Mouse (Mus musculus) limb, embryonic 12.5 days (tissue): ENCODE data around the gene Gadl1. TPM values are rescaled to one million over a fixed set of nuclear protein-coding genes. Genes with fewer than 3 reads are reported as not detected.

Experiments
- ATAC-seq: fragments of 200-750 bp; cut with Nextera tagmentation; 2 replicates; pipeline ENCODE4 v1.8.0; 2017; ENCODE audit warnings: low read depth, moderate TSS enrichment; ENCODE audit not compliant: insufficient number of reproducible peaks, insufficient read depth, low FRiP score, low TSS enrichment
- H3K27ac ChIP-seq: fragments of 300-500 bp; sonication (generic); 2 replicates; pipeline ENCODE4 v1.5.1; 2016; ENCODE audit warnings: mild to moderate bottlenecking, moderate library complexity
- H3K27me3 ChIP-seq: fragments of 300-500 bp; sonication (generic); 2 replicates; pipeline ENCODE4 v1.6.1; 2016; ENCODE audit warnings: mild to moderate bottlenecking, moderate library complexity
- H3K36me3 ChIP-seq: fragments of 300-500 bp; sonication (generic); 2 replicates; pipeline ENCODE4 v1.6.1; 2016; ENCODE audit warnings: mild to moderate bottlenecking, moderate library complexity
- H3K4me1 ChIP-seq: fragments of 300-500 bp; sonication (generic); replicated peaks from 2 replicates; pipeline ENCODE4 v1.6.1; 2016
- H3K4me2 ChIP-seq: fragments of 300-500 bp; sonication (generic); 2 replicates; pipeline ENCODE4 v1.6.1; 2016; ENCODE audit warnings: mild to moderate bottlenecking, moderate library complexity
- H3K4me3 ChIP-seq: fragments of 300-500 bp; sonication (generic); replicated peaks from 2 replicates; pipeline ENCODE4 v1.5.1; 2016; ENCODE audit warnings: mild to moderate bottlenecking
- H3K9ac ChIP-seq: fragments of 300-500 bp; sonication (generic); replicated peaks from 2 replicates; pipeline ENCODE4 v1.6.1; 2016; ENCODE audit warnings: mild to moderate bottlenecking, moderate library complexity
- H3K9me3 ChIP-seq: fragments of 300-500 bp; sonication (generic); 2 replicates; pipeline ENCODE4 v1.6.1; 2016; ENCODE audit warnings: mild to moderate bottlenecking, moderate library complexity
- WGBS: fragments of 180-500 bp; shearing (Covaris S2); methylation state at CpG from one replicate; pipeline ENCODE4 v1.1.7; 2016; 5-methylcytosine and 5-hydroxymethylcytosine counted together
- polyA plus RNA-seq: library from polyadenylated mRNA; unstranded; fragments of >200 nt; fragmentation: Nextera tagmentation; extraction: Ambion mirVana; gene quantifications from 2 replicates; pipeline ENCODE4 v1.2.1, GENCODE M21; 2016

Gadl1 gene
- polyA plus RNA-seq, 1 experiment from 2014 or later = 0.40 TPM

DNA sequence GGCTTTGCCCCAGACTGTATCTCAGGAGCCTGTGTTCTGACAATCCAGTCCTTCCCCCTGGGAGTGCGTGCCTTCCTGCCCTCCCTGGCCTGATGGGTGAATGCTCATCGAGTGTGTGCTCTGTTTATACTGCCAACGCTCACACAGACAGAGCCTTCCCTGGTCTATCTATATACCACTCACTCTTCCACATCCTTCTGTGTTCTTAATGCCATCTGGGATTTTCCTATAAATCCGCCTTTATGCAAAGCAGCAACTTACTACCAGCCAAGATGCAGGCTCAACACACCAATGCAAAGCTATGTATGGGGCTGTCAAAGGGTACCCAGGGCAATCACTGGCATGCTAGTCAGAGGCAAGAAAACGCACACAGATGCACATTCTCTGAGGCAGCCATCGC lies 176.7 kb downstream of the Gadl1 start:
- Histone ChIP-seq H3K9me3 (no peaks in the 10 kb centered on the region), H3K4me1 (no peaks in the 10 kb centered on the region), H3K4me2 (no peak overlapping the region), H3K27ac (no peak overlapping the region), H3K4me3 (no peak overlapping the region), H3K36me3 (peaks cover 24% of the 10 kb centered on the region), H3K27me3 (no peaks in the 10 kb centered on the region), H3K9ac (no peak overlapping the region)
- WGBS = 87% methylated on average over 6 of the region's 6 CpGs
- ATAC-seq = no peak

DNA sequence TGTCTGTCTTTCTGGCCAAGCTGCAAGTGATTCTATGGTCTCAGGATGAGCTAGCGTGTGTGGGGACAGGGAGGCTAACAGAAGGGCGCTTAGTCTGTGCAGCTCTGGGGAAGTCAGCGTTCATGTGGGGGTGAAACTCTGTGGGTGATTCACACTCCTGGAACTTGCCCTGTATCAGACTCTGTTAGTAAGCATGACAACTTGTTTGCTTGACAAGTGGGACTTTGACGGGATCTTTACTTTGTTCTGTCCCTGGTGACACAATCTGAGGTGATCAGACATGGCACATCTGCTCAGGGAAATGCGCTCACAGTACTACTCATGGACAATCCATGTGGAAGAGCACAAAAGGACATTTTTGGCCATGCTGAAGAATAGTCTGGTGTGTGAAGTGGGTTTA lies 178.0 kb downstream of the Gadl1 start:
- H3K9me3 ChIP-seq = no peaks in the 10 kb centered on the region
- no peak overlapping the region for H3K27ac ChIP-seq
- H3K36me3 ChIP-seq = peaks cover 34% of the 10 kb centered on the region
- no peak overlapping the region for H3K4me2 ChIP-seq
- ATAC-seq = no peak
- 91% methylated on average over 5 of the region's 5 CpGs for WGBS
- H3K27me3 ChIP-seq = no peaks in the 10 kb centered on the region
- peaks cover 5% of the 10 kb centered on the region for H3K4me1 ChIP-seq
- H3K4me3 ChIP-seq = no peak overlapping the region
- H3K9ac ChIP-seq = no peak overlapping the region

DNA sequence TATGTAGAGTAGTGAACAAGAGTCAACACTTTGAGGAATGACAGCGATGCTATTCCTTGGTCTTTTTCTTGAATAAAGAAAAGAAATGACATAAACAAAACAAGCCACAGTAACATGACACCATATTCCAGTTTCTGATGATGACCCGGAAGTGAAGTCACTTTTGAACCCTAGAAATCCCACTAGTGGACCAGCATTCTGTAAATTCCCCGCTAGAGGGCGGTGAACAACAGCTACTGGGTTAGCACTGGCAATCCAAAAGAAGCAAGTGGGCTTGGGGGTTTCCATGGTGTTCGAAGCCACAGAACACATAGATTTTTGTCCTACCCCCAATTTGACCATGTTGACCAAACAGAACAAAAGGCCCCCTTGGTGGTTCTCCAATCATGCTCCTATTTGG lies 178.6 kb downstream of the Gadl1 start:
- no peak overlapping the region for H3K9ac ChIP-seq
- no peak overlapping the region for H3K4me2 ChIP-seq
- no peaks in the 10 kb centered on the region for H3K27me3 ChIP-seq
- peaks cover 40% of the 10 kb centered on the region for H3K36me3 ChIP-seq
- no peak overlapping the region for H3K4me3 ChIP-seq
- no peaks in the 10 kb centered on the region for H3K9me3 ChIP-seq
- H3K4me1 ChIP-seq = peaks cover 11% of the 10 kb centered on the region
- ATAC-seq = no peak
- 31% methylated on average over 5 of the region's 5 CpGs for WGBS
- no peak overlapping the region for H3K27ac ChIP-seq

DNA sequence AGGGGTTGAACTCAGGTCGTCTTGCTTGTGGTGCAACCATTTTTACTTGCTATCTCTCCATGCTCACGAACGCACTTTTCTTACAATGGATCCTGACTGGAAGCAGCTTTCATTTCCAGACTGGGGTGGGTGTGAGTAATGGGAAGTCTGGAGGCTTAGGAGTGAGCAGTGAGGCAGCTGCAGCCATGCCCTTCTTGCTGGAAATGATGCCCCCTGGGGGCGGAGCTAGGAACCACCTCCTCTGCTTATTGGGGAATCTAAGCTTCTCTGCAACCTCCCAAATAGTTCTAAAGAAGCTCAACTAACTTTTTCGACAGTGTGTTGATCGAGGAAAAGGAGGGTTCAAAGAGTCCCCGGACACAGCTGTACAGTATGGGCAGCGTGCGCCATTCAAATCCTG lies 179.7 kb downstream of the Gadl1 start:
- 92% methylated on average over 9 of the region's 9 CpGs for WGBS
- Histone ChIP-seq H3K4me3 (no peak overlapping the region), H3K36me3 (peaks cover 46% of the 10 kb centered on the region), H3K9ac (no peak overlapping the region), H3K27me3 (no peaks in the 10 kb centered on the region), H3K9me3 (no peaks in the 10 kb centered on the region), H3K27ac (no peak overlapping the region), H3K4me2 (no peak overlapping the region), H3K4me1 (peaks cover 13% of the 10 kb centered on the region)
- no peak for ATAC-seq

DNA sequence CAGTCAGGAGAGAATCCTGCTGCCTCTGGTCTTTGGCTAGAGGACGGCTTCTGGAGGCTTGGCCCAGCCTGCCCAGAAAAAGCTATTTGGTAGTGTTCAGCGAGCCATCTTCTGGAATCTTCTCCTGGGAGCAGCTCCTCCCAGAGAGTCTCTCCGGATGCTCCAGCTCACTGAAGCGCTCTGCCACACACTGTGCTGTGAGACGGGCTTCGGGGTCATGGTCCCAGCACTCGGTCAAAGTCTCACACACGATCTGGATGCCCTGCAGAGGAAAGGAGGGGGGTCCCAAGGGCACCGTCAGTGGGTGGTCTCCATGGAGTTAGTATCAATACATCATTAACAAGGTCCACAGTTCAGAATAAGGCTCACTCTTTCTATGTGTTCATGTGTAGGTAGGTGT lies 181.0 kb downstream of the Gadl1 start:
- no peaks in the 10 kb centered on the region for H3K27me3 ChIP-seq
- no peak for ATAC-seq
- H3K4me1 ChIP-seq = peaks cover 13% of the 10 kb centered on the region
- 94% methylated on average over 9 of the region's 9 CpGs for WGBS
- H3K9me3 ChIP-seq = no peaks in the 10 kb centered on the region
- no peak overlapping the region for H3K4me3 ChIP-seq
- peaks cover 54% of the 10 kb centered on the region for H3K36me3 ChIP-seq
- H3K9ac ChIP-seq = no peak overlapping the region
- no peak overlapping the region for H3K4me2 ChIP-seq
- no peak overlapping the region for H3K27ac ChIP-seq

DNA sequence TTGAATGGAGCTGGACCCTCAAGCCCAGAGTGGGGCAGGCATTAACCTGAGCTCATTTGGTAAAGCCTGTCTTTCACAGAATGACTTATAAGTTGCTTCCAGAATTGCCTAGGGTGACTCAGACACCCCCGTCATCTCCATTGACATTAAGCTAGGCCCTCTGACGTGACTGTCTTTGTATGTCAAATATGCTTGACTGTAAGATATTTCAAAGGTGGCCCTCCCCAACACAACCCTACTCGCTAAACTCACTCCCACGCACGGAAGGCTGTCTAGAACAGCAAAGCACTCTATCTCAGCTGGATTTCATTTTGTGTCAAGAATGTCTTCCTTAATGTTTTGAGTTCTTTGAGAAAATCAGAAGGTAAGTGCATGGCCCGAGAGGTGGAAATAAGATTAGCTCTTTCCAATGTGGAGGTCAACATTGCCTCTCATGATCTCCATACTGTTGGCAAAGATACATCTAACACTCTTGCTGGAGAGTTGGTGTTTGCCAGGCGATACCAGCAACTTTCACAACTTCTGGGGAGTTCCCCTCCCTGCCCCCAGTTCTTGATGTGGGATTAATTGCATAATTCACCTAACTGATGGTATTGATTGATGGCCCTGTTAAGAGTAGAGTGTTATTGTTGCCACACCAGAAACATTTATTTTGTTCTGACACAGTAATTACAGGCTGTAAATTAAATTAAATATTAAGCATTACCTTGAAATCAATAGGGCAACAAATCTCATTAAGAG lies 182.0 kb downstream of the Gadl1 start:
- peaks cover 58% of the 10 kb centered on the region for H3K36me3 ChIP-seq
- ATAC-seq = no peak

DNA sequence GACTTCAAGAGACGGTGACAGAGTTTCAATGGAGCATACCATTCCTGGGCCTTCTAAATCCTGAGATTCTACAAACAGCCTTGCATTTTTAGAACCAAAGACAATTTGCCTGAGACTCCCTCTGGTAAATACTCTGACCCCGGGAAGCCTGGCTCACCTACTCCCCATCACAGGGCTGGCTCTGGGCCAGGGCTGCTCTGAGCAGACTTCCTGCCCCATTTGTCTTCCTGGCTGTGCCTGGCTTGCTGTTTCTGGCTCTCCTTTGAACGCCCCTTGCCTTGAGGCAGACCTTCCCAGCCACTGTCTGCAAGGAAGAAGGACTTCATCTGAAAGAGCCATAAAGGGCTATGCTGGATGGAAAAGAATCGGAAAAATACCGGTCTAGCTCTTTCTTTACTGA lies 182.7 kb downstream of the Gadl1 start:
- Histone ChIP-seq H3K9me3 (no peaks in the 10 kb centered on the region), H3K27me3 (no peaks in the 10 kb centered on the region), H3K9ac (no peak overlapping the region), H3K4me1 (peaks cover 13% of the 10 kb centered on the region), H3K36me3 (peaks cover 62% of the 10 kb centered on the region), H3K4me2 (no peak overlapping the region), H3K27ac (peak overlapping the region; percentile 70), H3K4me3 (no peak overlapping the region)
- 47% methylated on average over 5 of the region's 5 CpGs for WGBS
- no peak for ATAC-seq

More for the DNA sequence above, 182.0 kb downstream of the Gadl1 start:
- WGBS = 77% methylated on average over 7 of the region's 7 CpGs
- Histone ChIP-seq H3K9ac (no peak overlapping the region), H3K4me3 (no peak overlapping the region), H3K9me3 (no peaks in the 10 kb centered on the region), H3K27ac (no peak overlapping the region), H3K4me2 (no peak overlapping the region), H3K27me3 (no peaks in the 10 kb centered on the region), H3K4me1 (peaks cover 13% of the 10 kb centered on the region)

DNA sequence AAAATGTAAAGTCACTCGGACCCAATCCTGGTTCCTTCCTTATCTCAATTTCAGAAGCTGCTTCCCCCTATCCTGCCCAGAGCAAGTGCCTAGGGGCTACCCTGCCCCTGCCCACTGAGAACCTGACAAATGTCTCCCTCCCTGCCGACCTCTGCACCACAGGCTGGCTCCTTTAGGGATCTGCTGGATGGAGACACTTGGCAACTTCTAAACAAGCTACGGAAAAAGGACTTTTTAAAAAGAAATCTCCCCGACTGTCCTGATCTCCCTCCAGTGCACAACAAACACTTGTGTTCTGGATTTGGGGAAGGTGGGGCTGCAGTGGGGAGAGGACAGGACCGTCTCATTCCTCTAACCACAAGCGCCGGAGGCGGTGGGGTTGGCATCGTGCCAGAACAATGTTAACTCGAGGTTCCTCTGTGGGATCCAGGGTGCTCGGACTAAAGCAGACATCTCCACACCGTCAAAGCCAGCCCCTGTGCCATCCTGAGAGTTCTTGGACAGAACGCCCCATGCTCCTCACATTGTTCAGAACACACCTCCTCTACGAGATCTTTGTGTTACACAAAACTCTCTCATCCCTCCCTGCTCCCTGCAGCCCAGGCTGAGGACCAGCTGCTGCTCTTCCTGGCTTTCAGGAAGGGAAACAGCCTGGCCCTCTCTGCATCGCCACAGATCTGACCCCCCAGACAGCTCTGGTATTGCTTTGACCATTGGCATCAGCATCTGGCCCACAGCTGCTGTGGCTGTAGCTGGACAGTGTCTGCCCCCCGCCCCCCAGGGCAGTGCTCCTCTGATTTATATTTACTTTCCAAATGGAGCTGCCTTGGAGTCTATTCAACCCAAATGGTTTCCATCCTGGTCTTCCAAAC lies 189.7 kb downstream of the Gadl1 start:
- Histone ChIP-seq H3K27ac (peak overlapping the region; percentile 67), H3K36me3 (peaks cover 75% of the 10 kb centered on the region), H3K9me3 (no peaks in the 10 kb centered on the region), H3K4me2 (no peak overlapping the region), H3K27me3 (no peaks in the 10 kb centered on the region), H3K4me3 (no peak overlapping the region), H3K4me1 (peaks cover 25% of the 10 kb centered on the region), H3K9ac (no peak overlapping the region)
- ATAC-seq = no peak
- 49% methylated on average over 16 of the region's 16 CpGs for WGBS

DNA sequence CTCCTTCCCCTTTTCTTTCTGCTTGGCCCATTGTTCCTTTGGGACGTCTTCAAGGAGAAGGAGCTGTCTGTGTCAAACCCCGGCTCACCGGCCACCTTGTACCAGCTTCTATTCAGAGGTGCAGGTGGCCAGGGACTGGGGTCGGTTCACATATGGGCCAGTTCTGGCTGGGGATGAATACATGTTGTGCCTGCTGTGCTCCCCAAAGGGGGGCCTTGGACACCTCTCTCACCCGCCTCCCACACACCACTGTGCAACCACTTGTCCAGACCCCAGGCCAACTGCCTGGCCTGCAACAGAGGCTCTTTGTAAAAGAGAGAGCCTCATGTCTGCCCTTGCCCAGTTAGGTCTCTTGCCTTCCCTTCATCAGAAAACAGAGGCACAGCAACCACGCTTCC lies 190.3 kb downstream of the Gadl1 start:
- Histone ChIP-seq H3K9me3 (no peaks in the 10 kb centered on the region), H3K4me3 (no peak overlapping the region), H3K36me3 (peaks cover 78% of the 10 kb centered on the region), H3K4me1 (peaks cover 25% of the 10 kb centered on the region), H3K27ac (peak overlapping the region; percentile 67), H3K9ac (no peak overlapping the region), H3K27me3 (no peaks in the 10 kb centered on the region), H3K4me2 (no peak overlapping the region)
- WGBS = 59% methylated on average over 6 of the region's 6 CpGs
- no peak for ATAC-seq

DNA sequence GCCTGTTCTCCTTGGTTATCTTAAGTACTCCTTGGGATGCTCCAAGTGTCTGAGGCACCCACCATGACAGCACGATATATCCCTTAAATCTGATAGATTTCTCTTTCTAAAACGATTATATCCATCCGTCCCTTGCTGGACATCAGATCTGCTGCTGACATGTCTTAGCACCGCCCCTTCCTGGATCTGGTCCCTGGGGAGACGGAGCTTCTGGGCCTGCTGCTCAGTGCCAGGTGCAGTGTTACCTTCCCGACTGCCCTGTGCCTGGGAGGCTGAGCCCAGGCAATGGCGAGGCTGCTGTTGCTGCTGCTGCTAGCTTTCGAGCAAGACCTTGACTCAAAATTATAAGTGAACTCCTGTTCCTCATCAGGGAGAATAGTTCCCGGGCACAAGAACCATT lies 190.8 kb downstream of the Gadl1 start:
- Histone ChIP-seq H3K4me1 (peaks cover 25% of the 10 kb centered on the region), H3K4me3 (no peak overlapping the region), H3K27ac (no peak overlapping the region), H3K9ac (no peak overlapping the region), H3K9me3 (no peaks in the 10 kb centered on the region), H3K27me3 (no peaks in the 10 kb centered on the region), H3K4me2 (no peak overlapping the region), H3K36me3 (peaks cover 81% of the 10 kb centered on the region)
- WGBS = 77% methylated on average over 9 of the region's 9 CpGs
- no peak for ATAC-seq

DNA sequence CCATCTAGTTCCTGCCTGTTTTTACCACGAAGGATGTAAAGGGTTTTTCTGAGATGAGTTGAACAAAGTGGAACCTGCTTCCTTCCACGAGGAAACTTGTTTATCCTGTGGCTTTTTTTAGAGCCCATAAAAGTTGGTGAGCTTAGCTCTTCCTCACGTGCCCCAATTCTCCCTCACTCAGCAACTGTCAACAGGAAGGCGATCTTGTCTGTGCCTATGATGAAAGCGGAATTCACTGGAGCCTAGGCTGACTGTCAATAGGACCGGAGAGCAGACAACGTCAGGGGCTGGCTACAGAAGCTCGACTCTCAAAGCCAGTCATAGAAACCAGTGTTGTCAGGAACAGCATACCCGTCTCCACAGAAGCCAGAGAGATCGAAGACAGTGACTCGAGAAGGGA lies 192.6 kb downstream of the Gadl1 start:
- H3K4me1 ChIP-seq = peaks cover 25% of the 10 kb centered on the region
- no peak overlapping the region for H3K4me3 ChIP-seq
- WGBS = 65% methylated on average over 11 of the region's 11 CpGs
- no peaks in the 10 kb centered on the region for H3K27me3 ChIP-seq
- no peak overlapping the region for H3K4me2 ChIP-seq
- H3K36me3 ChIP-seq = peaks cover 87% of the 10 kb centered on the region
- H3K9ac ChIP-seq = no peak overlapping the region
- no peak overlapping the region for H3K27ac ChIP-seq
- ATAC-seq = no peak
- no peaks in the 10 kb centered on the region for H3K9me3 ChIP-seq
